Mouse (Mus musculus): ENCODE data around the gene Prkch. TPM values are rescaled to one million over a fixed set of nuclear protein-coding genes. Genes with fewer than 3 reads are reported as not detected.

Prkch gene
- polyA plus RNA-seq, 1 experiment from 2014 or later, result 9.2 TPM

GRCm38 (mm10) chr12:73617652-73618051 is 33.1 kb downstream of the Prkch start:
- 54% methylated on average over 10 of the region's 10 CpGs for WGBS
- 0 out of 2 replicates have a peak, but pooled peaks cover 2% of the 10 kb centered on the region for H3K27me3 ChIP-seq (replicated peaks)
- no peaks in the 10 kb centered on the region for H3K4me1 ChIP-seq
- no peaks in the 10 kb centered on the region for H3K9me3 ChIP-seq (replicated peaks)
- no peak overlapping the region for H3K4me2 ChIP-seq
- H3K27ac ChIP-seq (replicated peaks), result no peak overlapping the region
- ATAC-seq (ENCODE audit: low FRiP score), result no peak
- H3K4me3 ChIP-seq (replicated peaks), result no peak overlapping the region
- no peaks in the 10 kb centered on the region for H3K36me3 ChIP-seq
- H3K9ac ChIP-seq (replicated peaks), result no peak overlapping the region

- Histone ChIP-seq H3K4me3 (replicated peaks) (no peak overlapping the region), H3K4me1 (no peaks in the 10 kb centered on the region), H3K36me3 (no peaks in the 10 kb centered on the region), H3K27me3 (replicated peaks) (no peaks in the 10 kb centered on the region), H3K9me3 (replicated peaks) (no peaks in the 10 kb centered on the region), H3K4me2 (no peak overlapping the region), H3K27ac (replicated peaks) (no peak overlapping the region), H3K9ac (replicated peaks) (no peak overlapping the region)
- ATAC-seq (ENCODE audit: low FRiP score), result no peak
- whole genome bisulfite sequencing, result 91% methylated on average over 6 of the region's 6 CpGs
Measured at GRCm38 (mm10) chr12:73625277-73626032, 40.9 kb downstream of the Prkch start.

- no peak overlapping the region for H3K4me3 ChIP-seq (replicated peaks)
- ATAC-seq (ENCODE audit: low FRiP score), result no peak
- no peak overlapping the region for H3K9ac ChIP-seq (replicated peaks)
- H3K4me1 ChIP-seq, result no peaks in the 10 kb centered on the region
- 91% methylated on average over 14 of the region's 14 CpGs for WGBS
- no peaks in the 10 kb centered on the region for H3K36me3 ChIP-seq
- no peaks in the 10 kb centered on the region for H3K27me3 ChIP-seq (replicated peaks)
- H3K9me3 ChIP-seq (replicated peaks), result no peaks in the 10 kb centered on the region
- no peak overlapping the region for H3K27ac ChIP-seq (replicated peaks)
- H3K4me2 ChIP-seq, result no peak overlapping the region
Measured at GRCm38 (mm10) chr12:73627902-73628301, 43.3 kb downstream of the Prkch start.

- H3K4me3 ChIP-seq (replicated peaks), result no peak overlapping the region
- H3K4me2 ChIP-seq, result no peak overlapping the region
- no peaks in the 10 kb centered on the region for H3K36me3 ChIP-seq
- no peaks in the 10 kb centered on the region for H3K9me3 ChIP-seq (replicated peaks)
- no peaks in the 10 kb centered on the region for H3K4me1 ChIP-seq
- no peak overlapping the region for H3K27ac ChIP-seq (replicated peaks)
- WGBS, result 84% methylated on average over 11 of the region's 11 CpGs
- H3K9ac ChIP-seq (replicated peaks), result no peak overlapping the region
- no peaks in the 10 kb centered on the region for H3K27me3 ChIP-seq (replicated peaks)
- ATAC-seq (ENCODE audit: low FRiP score), result no peak
Measured at GRCm38 (mm10) chr12:73630596-73630995, 46.0 kb downstream of the Prkch start.

GRCm38 (mm10) chr12:73631148-73631547 is 46.6 kb downstream of the Prkch start:
- no peak overlapping the region for H3K4me3 ChIP-seq (replicated peaks)
- no peaks in the 10 kb centered on the region for H3K36me3 ChIP-seq
- ATAC-seq (ENCODE audit: low FRiP score), result no peak
- WGBS, result 84% methylated on average over 11 of the region's 11 CpGs
- H3K9me3 ChIP-seq (replicated peaks), result no peaks in the 10 kb centered on the region
- no peaks in the 10 kb centered on the region for H3K4me1 ChIP-seq
- no peak overlapping the region for H3K9ac ChIP-seq (replicated peaks)
- no peak overlapping the region for H3K4me2 ChIP-seq
- H3K27ac ChIP-seq (replicated peaks), result no peak overlapping the region
- H3K27me3 ChIP-seq (replicated peaks), result no peaks in the 10 kb centered on the region

- H3K9ac ChIP-seq (replicated peaks), result no peak overlapping the region
- no peaks in the 10 kb centered on the region for H3K4me1 ChIP-seq
- H3K9me3 ChIP-seq (replicated peaks), result no peaks in the 10 kb centered on the region
- H3K27ac ChIP-seq (replicated peaks), result no peak overlapping the region
- ATAC-seq (ENCODE audit: low FRiP score), result no peak
- H3K27me3 ChIP-seq (replicated peaks), result no peaks in the 10 kb centered on the region
- WGBS, result 33% methylated on average over 8 of the region's 8 CpGs
- no peak overlapping the region for H3K4me2 ChIP-seq
- H3K4me3 ChIP-seq (replicated peaks), result no peak overlapping the region
- no peaks in the 10 kb centered on the region for H3K36me3 ChIP-seq
Measured at GRCm38 (mm10) chr12:73632671-73633244, 48.2 kb downstream of the Prkch start.

- WGBS, result 90% methylated on average over 4 of the region's 4 CpGs
Measured at GRCm38 (mm10) chr12:73633707-73634106, 49.1 kb downstream of the Prkch start.

GRCm38 (mm10) chr12:73639571-73639970 is 55.0 kb downstream of the Prkch start:
- Histone ChIP-seq H3K27me3 (replicated peaks) (no peaks in the 10 kb centered on the region), H3K4me3 (replicated peaks) (no peak overlapping the region), H3K4me2 (no peak overlapping the region), H3K27ac (replicated peaks) (no peak overlapping the region), H3K9me3 (replicated peaks) (no peaks in the 10 kb centered on the region), H3K36me3 (no peaks in the 10 kb centered on the region), H3K4me1 (no peaks in the 10 kb centered on the region), H3K9ac (replicated peaks) (no peak overlapping the region)
- no peak for ATAC-seq (ENCODE audit: low FRiP score)
- WGBS, result 79% methylated on average over 2 of the region's 2 CpGs

More at GRCm38 (mm10) chr12:73633707-73634106, 49.1 kb downstream of the Prkch start:
- no peaks in the 10 kb centered on the region for H3K27me3 ChIP-seq (replicated peaks)
- no peak for ATAC-seq (ENCODE audit: low FRiP score)
- H3K27ac ChIP-seq (replicated peaks), result no peak overlapping the region
- no peaks in the 10 kb centered on the region for H3K9me3 ChIP-seq (replicated peaks)
- H3K4me3 ChIP-seq (replicated peaks), result no peak overlapping the region
- H3K36me3 ChIP-seq, result no peaks in the 10 kb centered on the region
- H3K4me2 ChIP-seq, result no peak overlapping the region
- no peaks in the 10 kb centered on the region for H3K4me1 ChIP-seq
- no peak overlapping the region for H3K9ac ChIP-seq (replicated peaks)

GRCm38 (mm10) chr12:73641183-73641582 is 56.6 kb downstream of the Prkch start:
- H3K27ac ChIP-seq (replicated peaks), result no peak overlapping the region
- ATAC-seq (ENCODE audit: low FRiP score), result no peak
- H3K4me3 ChIP-seq (replicated peaks), result no peak overlapping the region
- no peaks in the 10 kb centered on the region for H3K36me3 ChIP-seq
- H3K9me3 ChIP-seq (replicated peaks), result no peaks in the 10 kb centered on the region
- no peak overlapping the region for H3K4me2 ChIP-seq
- no peaks in the 10 kb centered on the region for H3K4me1 ChIP-seq
- 67% methylated on average over 13 of the region's 13 CpGs for WGBS
- H3K27me3 ChIP-seq (replicated peaks), result no peaks in the 10 kb centered on the region
- no peak overlapping the region for H3K9ac ChIP-seq (replicated peaks)

GRCm38 (mm10) chr12:73645216-73645615 is 60.6 kb downstream of the Prkch start:
- Histone ChIP-seq H3K9ac (replicated peaks) (no peak overlapping the region), H3K4me2 (no peak overlapping the region), H3K4me3 (replicated peaks) (no peak overlapping the region), H3K36me3 (no peaks in the 10 kb centered on the region), H3K9me3 (replicated peaks) (no peaks in the 10 kb centered on the region), H3K27ac (replicated peaks) (no peak overlapping the region), H3K27me3 (replicated peaks) (no peaks in the 10 kb centered on the region), H3K4me1 (no peaks in the 10 kb centered on the region)
- no peak for ATAC-seq (ENCODE audit: low FRiP score)
- WGBS, result 80% methylated on average over 6 of the region's 6 CpGs

- H3K27me3 ChIP-seq (replicated peaks), result no peaks in the 10 kb centered on the region
- H3K9ac ChIP-seq (replicated peaks), result no peak overlapping the region
- no peak overlapping the region for H3K27ac ChIP-seq (replicated peaks)
- no peak overlapping the region for H3K4me2 ChIP-seq
- ATAC-seq (ENCODE audit: low FRiP score), result no peak
- H3K36me3 ChIP-seq, result no peaks in the 10 kb centered on the region
- WGBS, result 81% methylated on average over 2 of the region's 2 CpGs
- H3K4me3 ChIP-seq (replicated peaks), result no peak overlapping the region
- H3K4me1 ChIP-seq, result no peaks in the 10 kb centered on the region
- H3K9me3 ChIP-seq (replicated peaks), result no peaks in the 10 kb centered on the region
Measured at GRCm38 (mm10) chr12:73647686-73648085, 63.1 kb downstream of the Prkch start.

GRCm38 (mm10) chr12:73656568-73657204 is 72.1 kb downstream of the Prkch start:
- H3K27ac ChIP-seq (replicated peaks), result no peak overlapping the region
- H3K4me2 ChIP-seq, result no peak overlapping the region
- no peak overlapping the region for H3K4me3 ChIP-seq (replicated peaks)
- no peaks in the 10 kb centered on the region for H3K4me1 ChIP-seq
- H3K9ac ChIP-seq (replicated peaks), result no peak overlapping the region
- 59% methylated on average over 18 of the region's 18 CpGs for WGBS
- ATAC-seq (ENCODE audit: low FRiP score), result no peak
- H3K36me3 ChIP-seq, result no peaks in the 10 kb centered on the region
- H3K9me3 ChIP-seq (replicated peaks), result no peaks in the 10 kb centered on the region
- no peaks in the 10 kb centered on the region for H3K27me3 ChIP-seq (replicated peaks)
